Mouse (Mus musculus): ENCODE results near the gene Galp.

Gene Galp

GRCm38 (mm10) chr7:6196790-6197189 lies at the start of gene Galp:
Gene Galp (plus strand): TSS chr7:6197090.
- in situ Hi-C loops (cut with MseI, MboI) = no loop called here

- in situ Hi-C loops (cut with MseI, MboI) = no loop called here
Measured at GRCm38 (mm10) chr7:6147688-6148087, 49.2 kb upstream of the Galp start.

DNA sequence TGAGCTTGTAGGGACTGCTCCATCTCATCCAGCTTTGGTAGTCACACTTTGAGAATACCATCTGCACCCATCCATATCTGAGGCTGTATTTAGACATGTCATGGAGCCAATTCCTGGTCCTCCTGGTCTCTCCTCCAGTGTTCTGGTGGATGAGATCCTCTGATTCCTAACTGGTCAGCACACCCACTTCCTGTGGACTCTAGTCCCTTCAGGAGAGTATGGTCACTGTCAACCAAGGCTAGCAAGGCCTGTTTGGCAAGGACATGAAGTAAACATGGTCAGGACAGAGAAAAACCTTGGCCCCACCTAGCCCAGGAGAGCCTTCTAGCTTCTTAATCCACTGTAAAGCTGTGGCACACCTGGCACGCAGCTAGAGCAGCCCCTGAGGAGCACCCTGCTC lies 45.6 kb upstream of the Galp start:
- in situ Hi-C loops (cut with MseI, MboI) = no loop called here

GRCm38 (mm10) chr7:6152036-6152435 lies 44.9 kb upstream of the Galp start:
- in situ Hi-C loops (cut with MseI, MboI) = no loop called here

DNA sequence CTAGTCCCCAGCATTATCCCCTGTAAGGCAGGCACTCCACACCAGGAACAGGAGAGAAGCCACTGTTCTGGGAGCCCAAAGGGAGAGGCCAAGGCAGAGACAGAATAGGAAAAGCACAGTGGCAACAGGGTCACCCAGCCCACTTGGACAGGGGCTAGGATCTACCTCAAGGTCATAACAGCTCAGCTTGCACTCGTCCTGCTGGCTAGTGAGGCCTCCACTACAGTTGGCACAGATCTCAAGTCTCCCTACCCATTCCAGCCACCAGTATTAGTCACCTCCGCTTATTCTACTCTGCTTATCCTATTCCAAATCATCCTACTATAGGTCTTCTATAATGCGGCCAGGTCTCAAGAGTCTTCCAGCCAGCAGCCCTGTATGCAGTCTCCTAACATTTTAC lies 43.8 kb upstream of the Galp start:
- in situ Hi-C loops (cut with MseI, MboI) = no loop called here

- in situ Hi-C loops (cut with MseI, MboI) = no loop called here
Measured at GRCm38 (mm10) chr7:6154164-6154563, 42.7 kb upstream of the Galp start.

- in situ Hi-C loops (cut with MseI, MboI) = no loop called here
Measured at GRCm38 (mm10) chr7:6155031-6155872, 41.6 kb upstream of the Galp start.

DNA sequence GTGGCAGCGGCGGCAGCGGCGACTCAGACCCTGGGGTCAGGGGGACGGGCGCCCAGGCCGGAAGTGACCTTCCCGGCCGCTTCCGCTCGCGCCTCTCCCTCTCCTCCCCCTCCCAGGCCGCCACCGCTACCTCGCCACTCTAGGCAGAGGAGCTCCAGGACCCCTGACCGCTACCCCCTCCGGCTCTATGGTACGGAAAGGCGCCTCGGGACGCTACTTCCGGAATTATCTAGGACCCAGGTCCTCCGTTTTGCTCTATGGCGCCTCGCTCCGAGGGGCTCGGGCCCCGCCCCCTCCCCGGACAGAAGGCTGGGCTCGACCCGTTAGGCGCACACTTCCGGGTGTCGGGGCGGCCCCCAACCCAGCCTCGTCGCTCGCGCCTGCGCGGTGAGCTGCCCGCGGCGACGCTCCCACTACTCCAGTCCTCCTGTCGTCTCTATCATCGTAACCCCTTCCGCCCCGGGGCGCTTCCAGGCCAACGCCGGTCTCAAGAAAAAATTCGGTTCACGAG lies 40.9 kb upstream of the Galp start, which contains the start of gene Zfp787:
Gene Zfp787, minus strand, starts transcription at position 97 of the 511 bp plus-strand sequence.
- in situ Hi-C loops (cut with MseI, MboI) = no loop called here

- in situ Hi-C loops (cut with MseI, MboI) = no loop called here
Measured at GRCm38 (mm10) chr7:6156901-6157472, 39.9 kb upstream of the Galp start.

GRCm38 (mm10) chr7:6157479-6157878 lies 39.4 kb upstream of the Galp start:
- in situ Hi-C loops (cut with MseI, MboI) = no loop called here

- in situ Hi-C loops (cut with MseI, MboI) = no loop called here
Measured at GRCm38 (mm10) chr7:6159604-6160003, 37.3 kb upstream of the Galp start.

- in situ Hi-C loops (cut with MseI, MboI) = no loop called here
Measured at GRCm38 (mm10) chr7:6161541-6161940, 35.3 kb upstream of the Galp start.

GRCm38 (mm10) chr7:6162172-6162571 lies 34.7 kb upstream of the Galp start:
- in situ Hi-C loops (cut with MseI, MboI) = no loop called here

DNA sequence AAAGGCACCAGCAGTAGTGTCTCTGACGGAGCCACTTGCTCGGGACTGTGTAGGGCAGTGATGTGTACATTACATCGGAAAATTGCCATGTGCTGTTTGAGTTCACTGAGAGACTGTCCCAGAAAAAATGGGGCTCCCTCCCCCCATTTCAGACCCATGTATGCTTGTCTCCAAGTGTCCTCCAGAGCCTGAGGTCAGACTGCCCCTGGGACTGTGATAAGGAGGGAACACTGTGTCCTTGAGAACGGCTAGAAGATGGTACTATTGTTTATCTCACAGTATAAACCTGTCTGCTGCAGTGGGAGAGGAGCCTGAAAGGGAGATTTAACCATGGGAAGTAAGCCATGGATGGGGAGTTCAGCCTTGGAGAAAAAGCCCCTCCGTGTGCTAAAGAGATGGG lies 32.2 kb upstream of the Galp start:
- in situ Hi-C loops (cut with MseI, MboI) = no loop called here

DNA sequence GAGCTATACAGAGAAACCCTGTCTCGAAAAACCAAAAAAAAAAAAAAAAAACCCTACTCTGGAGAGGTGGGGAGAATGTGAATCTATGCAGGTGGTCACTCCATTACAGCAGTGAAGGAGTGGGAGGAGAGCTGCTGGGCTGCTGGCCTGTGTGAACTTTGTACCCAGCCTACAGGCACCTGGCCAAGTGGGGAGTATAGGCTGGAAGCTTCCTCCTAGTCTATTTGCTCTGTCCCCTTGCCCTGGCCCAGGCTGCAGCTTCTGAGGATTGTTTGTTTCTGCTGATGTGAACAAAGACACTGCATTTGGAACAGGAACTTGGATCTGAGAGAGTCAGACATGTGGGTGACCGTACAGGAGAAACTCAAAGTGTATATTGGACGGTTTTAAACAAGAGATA lies 27.5 kb upstream of the Galp start:
- in situ Hi-C loops (cut with MseI, MboI) = no loop called here

DNA sequence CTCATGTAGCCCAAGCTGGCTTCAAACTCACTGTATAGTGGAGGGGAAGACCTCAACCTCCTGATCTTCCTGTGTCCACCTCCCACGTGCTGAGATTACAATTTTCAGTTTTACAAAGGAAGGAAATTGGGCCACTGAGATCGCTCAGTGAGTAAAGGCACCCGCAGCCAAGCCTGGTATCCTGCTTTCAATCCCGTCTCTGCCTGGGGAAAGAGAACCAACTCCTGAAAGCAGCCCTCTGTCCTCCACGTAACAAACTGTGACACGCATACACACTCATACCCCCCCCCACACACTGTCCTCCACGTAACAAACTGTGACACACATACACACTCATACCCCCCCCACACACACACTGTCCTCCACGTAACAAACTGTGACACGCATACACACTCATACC lies 26.5 kb upstream of the Galp start:
- in situ Hi-C loops (cut with MseI, MboI) = loop anchor here in 1 of 2 experiments (10.0 kb wide), 1 partner anchor 46 kb away; no protein-coding TSS in a partner anchor

- in situ Hi-C loops (cut with MseI, MboI) = loop anchor here in 1 of 2 experiments (10.0 kb wide), 1 partner anchor 46 kb away; no protein-coding TSS in a partner anchor
Measured at GRCm38 (mm10) chr7:6170871-6171270, 26.0 kb upstream of the Galp start.

DNA sequence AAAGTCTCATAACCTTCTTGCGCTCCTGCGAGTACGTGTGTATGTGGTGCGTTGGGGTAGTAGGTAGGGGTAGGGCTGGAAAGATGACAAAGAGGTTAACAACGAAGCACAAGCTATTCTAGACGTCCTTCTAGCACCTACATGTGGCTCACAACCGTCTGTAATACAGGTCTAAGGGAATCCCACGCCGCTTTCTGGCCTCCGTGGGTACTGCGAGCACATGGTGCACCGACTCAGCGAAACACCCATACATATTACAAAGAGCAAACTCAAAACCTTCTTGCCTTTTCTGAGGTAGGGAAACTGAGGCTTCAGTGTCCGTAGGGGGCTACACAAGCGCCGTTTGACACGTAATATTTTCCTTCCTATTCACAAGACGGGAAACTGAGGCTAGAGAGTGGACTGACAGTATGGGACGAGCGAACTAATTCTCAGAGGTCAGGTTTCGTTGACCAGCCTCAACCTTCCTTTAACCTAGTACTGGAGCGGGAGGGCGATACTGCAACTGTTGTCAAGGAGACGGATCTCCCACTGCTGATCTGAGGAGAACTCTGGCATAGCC lies 25.4 kb upstream of the Galp start:
- in situ Hi-C loops (cut with MseI, MboI) = loop anchor here in 1 of 2 experiments (10.0 kb wide), 1 partner anchor 47 kb away; no protein-coding TSS in a partner anchor

- in situ Hi-C loops (cut with MseI, MboI) = loop anchor here in 1 of 2 experiments (10.0 kb wide), 1 partner anchor 47 kb away; no protein-coding TSS in a partner anchor
Measured at GRCm38 (mm10) chr7:6172006-6172649, 24.8 kb upstream of the Galp start, which contains the start of gene Zfp444. Gene Zfp444 (plus strand): TSS chr7:6172226.

DNA sequence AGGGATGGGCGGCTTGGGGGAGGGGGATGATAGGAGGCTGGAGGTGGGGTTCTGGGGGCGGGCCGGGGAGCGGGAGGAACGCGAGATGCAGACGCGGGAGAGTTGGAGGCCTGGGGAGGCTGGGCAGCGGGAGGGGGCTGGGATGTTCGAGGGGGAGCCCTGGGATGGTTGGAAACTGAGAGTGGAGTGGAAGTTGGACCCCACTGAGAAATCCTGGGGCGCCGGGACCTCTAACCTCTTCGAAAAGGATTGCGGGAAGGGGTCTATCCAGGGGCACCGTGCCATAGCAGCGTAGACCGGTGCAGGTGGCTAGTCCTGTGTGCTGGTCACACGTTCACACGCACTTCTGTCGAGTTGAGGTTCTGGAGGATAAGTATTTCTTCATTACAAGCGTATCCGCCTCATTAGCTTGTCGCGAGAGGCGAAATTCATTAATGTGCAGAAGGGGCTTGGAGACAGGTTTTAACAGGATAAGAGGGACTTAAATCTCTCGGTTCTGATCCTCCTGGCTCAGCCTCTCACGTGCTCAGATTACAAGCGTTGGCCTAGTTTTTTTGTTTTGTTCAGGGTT lies 24.1 kb upstream of the Galp start:
- in situ Hi-C loops (cut with MseI, MboI) = loop anchor here in 1 of 2 experiments (10.0 kb wide), 1 partner anchor 48 kb away; no protein-coding TSS in a partner anchor

- in situ Hi-C loops (cut with MseI, MboI) = loop anchor here in 1 of 2 experiments (10.0 kb wide), 1 partner anchor 49 kb away; no protein-coding TSS in a partner anchor
Measured at GRCm38 (mm10) chr7:6173872-6174271, 23.0 kb upstream of the Galp start.
